8 mouse cellular contexts compared by ENCODE assay signal in the genomic region with DNA sequence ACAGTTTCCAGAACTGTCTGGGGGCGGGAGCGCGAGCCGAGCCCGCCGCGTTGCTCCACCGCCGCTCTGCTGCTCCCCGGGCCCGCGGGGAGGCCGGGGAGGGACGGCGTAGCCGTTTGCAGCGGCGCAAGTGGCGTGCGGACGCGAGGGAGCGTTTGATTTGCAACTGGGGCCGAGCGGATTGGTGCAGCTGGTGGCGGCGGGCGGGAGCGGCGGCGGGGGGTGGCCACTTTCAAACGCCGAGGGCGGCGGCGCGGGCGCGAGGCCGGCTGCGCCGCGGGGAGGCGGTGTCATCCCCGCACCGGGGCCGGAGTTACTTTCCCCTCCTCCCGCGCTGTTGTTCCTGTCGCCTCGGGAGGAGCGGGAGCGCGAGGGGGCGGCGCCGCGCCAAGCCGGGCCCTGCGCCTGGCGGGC. TPM values are rescaled to one million over a fixed set of nuclear protein-coding genes. Genes with fewer than 3 reads are reported as not detected.
DNase-seq lines count a peak whose midpoint lies in the region; ATAC-seq and TF ChIP-seq lines count a peak whose summit lies in the region.

No protein-coding gene starts in this region.

- WGBS in hindbrain, postnatal 0 days: 1% methylated on average over 35 of the region's 61 CpGs

- ATAC-seq in hindbrain, postnatal 0 days: peak; percentile 79
- ATAC-seq in megakaryocyte, adult 5-6 weeks (ENCODE audit: poor library complexity, severe bottlenecking): peak; percentile 66

- no peaks in the 10 kb centered on the region for H3K9me3 ChIP-seq in hindbrain, postnatal 0 days (ENCODE audit: low read length)

- peak overlapping the region; percentile 98 for H3K27ac ChIP-seq in gastrocnemius, adult 2 months
- peak overlapping the region; percentile 93 for H3K27ac ChIP-seq in hindbrain, postnatal 0 days

- DNase-seq in T-cell, adult 2 months (ENCODE audit: low spot score): peak; percentile 62
- DNase-seq in cerebellum, postnatal 4 days (ENCODE audit: low spot score in 2 of 2): peak; percentile 57 to 74
- DNase-seq in gastrocnemius, adult 2 months: peak; percentile 94
- peak; percentile 87 for DNase-seq in hindbrain, postnatal 0 days (ENCODE audit: low spot score)
- DNase-seq in left cerebral cortex, adult 8-10 months (ENCODE audit: low spot score in 2 of 2): peak; percentile 76 to 89
- peak; percentile 87 for DNase-seq in right cerebral cortex, adult 2 months (ENCODE audit: low spot score in 2 of 2)
- DNase-seq in urinary bladder, postnatal 10 days (ENCODE audit: low spot score): peak; percentile 51

- peak overlapping the region; percentile 91 for H3K4me2 ChIP-seq in hindbrain, postnatal 0 days (ENCODE audit: low read depth, low read length)

- H3K36me3 ChIP-seq in hindbrain, postnatal 0 days (ENCODE audit: insufficient read depth, low read length): no peaks in the 10 kb centered on the region

- intact Hi-C loops in gastrocnemius, adult 2 months (cut with DNase I): loop anchor here (10.0 kb wide), 1 partner anchor 381 kb away; no protein-coding TSS in a partner anchor

- H3K27me3 ChIP-seq in hindbrain, postnatal 0 days (ENCODE audit: insufficient read depth, low read length): no peaks in the 10 kb centered on the region

- peak; percentile 35; the same call in 1 of the 2 replicates for TF ChIP-seq CTCF in gastrocnemius, adult 2 months (IDR thresholded peaks at IDR 0.05)
- TF ChIP-seq CTCF in hindbrain, postnatal 0 days (IDR thresholded peaks at IDR 0.05; ENCODE audit: low read depth): no peak

- H3K4me3 ChIP-seq in gastrocnemius, adult 2 months: peak overlapping the region; percentile 96
- peak overlapping the region; percentile 84 for H3K4me3 ChIP-seq in hindbrain, postnatal 0 days (ENCODE audit: low read length)

- H3K4me1 ChIP-seq in hindbrain, postnatal 0 days (ENCODE audit: insufficient read depth, low read length): no peaks in the 10 kb centered on the region

- peak overlapping the region; percentile 85 for H3K9ac ChIP-seq in hindbrain, postnatal 0 days (replicated peaks; ENCODE audit: low read length)

RNA-seq across cellular contexts. Expression of gene Jade1, which starts 9.9 kb away (rescaled TPM):
- total RNA-seq in gastrocnemius, adult 2 months (2021): 10 to 100 TPM; 17.5 to 24.2 TPM
- 19.1 and 33.4 TPM in 2 replicates for total RNA-seq in hindbrain, postnatal 0 days (2014; rRNA removed)
- polyA plus RNA-seq in hindbrain, postnatal 0 days (2015; fragmentation: Nextera tagmentation; extraction: Ambion mirVana): 18.0 and 18.7 TPM in 2 replicates
- 10 to 100 TPM; 46.6 to 57.7 (median 50.1) TPM for total RNA-seq in left cerebral cortex, adult 8-10 months (2022)
- total RNA-seq in megakaryocyte, adult 5-6 weeks (2015): 23.4 and 26.5 TPM in 2 replicates
- 17.7 and 20.4 TPM in 2 replicates for total RNA-seq in megakaryocyte, adult 5-6 weeks (2017)

Comparison
In these comparisons a context has a peak if more than half of its experiments do, and no peak if none do; other contexts are left out.
1. Peak in every context shown above with its lines: DNase-seq, ATAC-seq, H3K4me3 ChIP-seq and H3K27ac ChIP-seq.